Mouse (Mus musculus): ENCODE results near the gene Cyp1a2.

Cyp1a2 gene

GRCm38 (mm10) chr9:57671500-57671899 lies 12.0 kb downstream of the Cyp1a2 start:
- no peak for DNase-seq (ENCODE audit: low spot score in 2 of 2)

- DNase-seq (ENCODE audit: low spot score in 2 of 2) = no peak
Observed at GRCm38 (mm10) chr9:57671037-57671436, 12.5 kb downstream of the Cyp1a2 start.

DNA sequence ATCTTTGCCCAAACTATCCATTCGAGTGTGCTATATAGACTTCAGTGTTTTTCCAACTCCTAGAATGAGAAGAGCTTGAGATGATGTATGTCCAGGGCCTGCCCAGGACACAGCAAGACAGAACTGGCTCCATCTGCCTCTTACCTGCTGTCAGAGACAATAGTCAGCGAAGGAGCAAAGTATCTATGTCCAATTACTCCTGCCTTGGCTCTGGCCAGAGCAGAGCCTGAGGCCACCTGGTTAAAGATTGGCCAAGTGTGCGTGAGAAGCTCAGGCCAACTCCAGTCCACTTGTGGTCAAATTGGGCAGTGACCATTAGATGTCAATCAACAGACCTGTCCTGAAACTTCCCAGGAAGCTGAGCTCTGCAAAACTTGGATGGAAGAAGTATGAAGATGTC lies 13.9 kb downstream of the Cyp1a2 start:
- no peak for DNase-seq (ENCODE audit: low spot score in 2 of 2)

GRCm38 (mm10) chr9:57668277-57668676 lies 15.2 kb downstream of the Cyp1a2 start:
- no peak for DNase-seq (ENCODE audit: low spot score in 2 of 2)

DNA sequence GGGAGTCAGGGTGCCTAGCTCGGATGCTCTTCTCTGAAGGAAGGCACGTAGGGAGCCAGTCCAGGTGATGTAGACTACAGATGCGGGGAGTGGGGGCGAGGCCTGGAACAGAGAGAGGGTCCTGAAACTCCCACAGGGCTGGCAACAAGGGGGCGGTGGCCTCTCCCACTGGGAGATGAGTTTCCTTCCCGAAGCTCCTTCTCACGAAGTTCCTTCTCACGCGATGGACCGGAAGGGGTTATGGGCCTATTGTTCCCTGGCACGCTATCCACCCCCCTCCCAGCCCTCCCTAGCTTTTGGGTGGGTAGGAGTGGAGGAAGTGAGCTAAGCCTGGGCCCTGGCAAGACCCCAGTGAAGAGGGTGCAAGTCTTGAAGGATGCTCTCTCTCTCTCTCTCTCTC lies 15.7 kb downstream of the Cyp1a2 start:
- DNase-seq (ENCODE audit: low spot score in 2 of 2) = no peak

DNA sequence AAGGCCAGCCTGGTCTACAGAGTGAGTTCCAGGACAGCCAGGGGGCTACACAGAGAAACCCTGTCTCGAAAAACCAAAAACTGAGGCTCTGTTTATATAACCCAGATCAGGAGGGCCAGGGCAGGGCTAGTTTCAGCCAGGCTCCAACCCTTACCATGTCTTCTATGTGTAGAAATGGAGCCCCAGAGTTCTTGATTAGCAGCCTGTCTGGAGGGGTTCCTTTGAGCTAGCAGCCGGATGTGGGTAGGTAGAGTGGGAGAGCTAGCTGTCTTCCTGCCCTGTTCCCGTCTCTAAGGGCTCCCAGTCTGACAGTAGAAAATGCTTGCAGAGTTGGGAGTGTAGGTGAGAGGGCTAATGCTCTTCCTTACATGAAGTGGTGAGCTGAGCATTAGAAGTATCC lies 16.4 kb downstream of the Cyp1a2 start:
- DNase-seq (ENCODE audit: low spot score in 2 of 2) = no peak

GRCm38 (mm10) chr9:57666536-57666935 lies 17.0 kb downstream of the Cyp1a2 start:
- DNase-seq (ENCODE audit: low spot score in 2 of 2) = no peak

DNA sequence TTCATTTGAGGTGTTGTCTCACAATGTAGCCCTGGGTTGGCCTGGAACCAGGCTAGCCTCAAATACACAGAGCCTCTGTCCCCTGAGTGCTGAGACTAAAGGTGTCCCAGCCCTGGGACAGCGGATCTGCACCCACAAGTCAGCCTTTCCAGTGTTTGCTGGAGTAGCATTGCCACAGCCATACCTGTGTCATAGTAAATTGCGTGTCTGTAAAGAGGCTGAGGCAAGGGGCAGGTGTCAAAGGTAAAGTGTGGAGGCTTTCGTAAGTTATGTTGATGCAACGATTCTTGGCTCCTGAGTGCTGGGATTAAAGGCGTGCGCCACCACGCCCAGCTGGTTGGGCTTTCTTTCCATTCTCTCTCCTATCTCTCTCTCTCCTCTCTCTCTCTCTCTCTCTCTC lies 18.9 kb downstream of the Cyp1a2 start:
- DNase-seq (ENCODE audit: low spot score in 2 of 2) = no peak

- no peak for DNase-seq (ENCODE audit: low spot score in 2 of 2)
Observed at GRCm38 (mm10) chr9:57661552-57661951, 22.0 kb downstream of the Cyp1a2 start.

GRCm38 (mm10) chr9:57660501-57660900 lies 23.0 kb downstream of the Cyp1a2 start:
- peak in 1 of 2 experiments; percentile 63 for DNase-seq (ENCODE audit: low spot score in 2 of 2)

DNA sequence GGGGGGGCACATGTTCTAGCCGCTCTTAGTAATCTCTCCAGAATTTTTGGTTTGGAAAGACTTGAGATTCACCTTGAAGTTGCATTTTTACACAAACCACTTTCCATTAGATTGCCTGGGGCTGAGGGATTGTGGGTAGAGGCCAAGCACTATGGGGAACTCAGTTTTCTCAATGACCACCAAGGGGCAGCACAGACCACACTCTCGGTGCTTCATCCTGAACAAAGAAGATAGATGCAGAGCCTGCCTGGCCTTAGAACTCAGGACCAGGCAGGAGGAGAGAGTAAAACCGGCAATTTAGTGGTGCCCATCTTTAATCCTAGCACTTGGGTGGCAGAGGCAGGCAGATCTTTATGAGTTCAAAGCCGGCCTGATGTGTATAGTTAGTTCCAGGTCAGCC lies 23.7 kb downstream of the Cyp1a2 start:
- DNase-seq (ENCODE audit: low spot score in 2 of 2) = peak; percentile 68 to 83

DNA sequence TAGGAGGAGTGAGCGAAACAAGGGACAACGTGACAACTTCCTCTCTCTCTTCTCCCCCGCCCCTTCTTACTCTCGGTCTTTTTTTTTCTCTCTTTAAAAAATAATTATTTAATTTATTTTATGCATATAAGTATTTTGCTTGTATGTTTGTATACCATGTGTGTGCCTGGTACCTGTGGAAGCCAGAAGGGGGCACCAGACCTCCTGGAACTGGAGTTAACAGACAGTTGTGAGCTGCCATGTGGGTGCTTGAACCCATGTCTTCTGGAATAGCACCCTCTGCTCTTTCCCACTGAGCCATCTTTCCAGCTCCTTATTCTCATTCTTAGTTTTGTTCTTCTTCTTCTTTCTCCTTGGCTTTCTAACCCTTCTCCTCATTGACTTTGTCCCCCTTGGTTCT lies 24.5 kb downstream of the Cyp1a2 start:
- no peak for DNase-seq (ENCODE audit: low spot score in 2 of 2)

GRCm38 (mm10) chr9:57657843-57658242 lies 25.7 kb downstream of the Cyp1a2 start:
- no peak for DNase-seq (ENCODE audit: low spot score in 2 of 2)

- no peak for DNase-seq (ENCODE audit: low spot score in 2 of 2)
Observed at GRCm38 (mm10) chr9:57656631-57657350, 26.7 kb downstream of the Cyp1a2 start.

- peak; percentile 94 to 99 for DNase-seq (ENCODE audit: low spot score in 2 of 2)
Observed at GRCm38 (mm10) chr9:57655749-57656148, 27.8 kb downstream of the Cyp1a2 start.

DNA sequence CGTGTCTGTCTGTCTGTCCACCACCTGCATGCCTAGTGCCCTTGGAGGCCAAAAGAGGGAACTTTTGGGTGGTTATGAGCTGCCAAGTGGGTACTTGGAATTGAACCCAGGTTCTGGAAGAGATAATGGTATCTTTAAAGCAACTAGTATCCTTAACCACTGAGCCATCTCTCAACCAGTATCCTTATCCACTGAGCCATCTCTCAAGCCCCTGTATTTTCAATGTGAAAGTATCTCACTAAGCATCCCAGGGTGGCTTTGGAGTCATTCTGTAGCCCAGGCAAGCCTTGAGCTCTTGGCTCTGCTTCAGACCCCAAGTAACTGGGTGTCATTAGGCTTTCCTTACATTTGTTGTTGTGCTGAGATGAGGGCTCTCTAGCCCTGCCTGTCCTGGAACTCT lies 28.5 kb downstream of the Cyp1a2 start:
- no peak for DNase-seq (ENCODE audit: low spot score in 2 of 2)

DNA sequence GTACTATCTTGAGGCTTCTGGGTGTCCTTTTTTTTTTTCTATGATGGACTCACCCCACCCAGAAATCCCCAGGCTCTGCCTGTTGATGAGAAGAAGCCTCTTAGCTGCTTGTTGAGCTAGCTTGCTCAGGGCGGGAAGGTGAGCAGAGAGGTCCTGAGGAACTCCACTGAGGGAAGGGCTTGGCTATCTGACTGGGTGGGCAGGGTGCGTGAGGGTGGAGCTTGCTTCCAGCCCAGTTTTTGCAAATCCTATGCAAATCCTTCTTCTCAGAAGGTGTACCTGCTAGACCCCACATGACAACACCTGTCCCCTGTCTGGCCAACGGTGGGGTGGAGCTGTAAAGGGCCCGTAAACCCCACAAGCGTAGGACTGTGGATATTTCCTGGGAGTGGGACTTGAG lies 30.2 kb downstream of the Cyp1a2 start, which contains the start of gene Csk:
Csk (minus strand) TSS at position 349 of the 400 bp plus-strand sequence.
- no peak for DNase-seq (ENCODE audit: low spot score in 2 of 2)

- no peak for DNase-seq (ENCODE audit: low spot score in 2 of 2)
Observed at GRCm38 (mm10) chr9:57652855-57653254, 30.6 kb downstream of the Cyp1a2 start.

- DNase-seq (ENCODE audit: low spot score in 2 of 2) = no peak
Observed at GRCm38 (mm10) chr9:57652351-57652750, 31.2 kb downstream of the Cyp1a2 start.

DNA sequence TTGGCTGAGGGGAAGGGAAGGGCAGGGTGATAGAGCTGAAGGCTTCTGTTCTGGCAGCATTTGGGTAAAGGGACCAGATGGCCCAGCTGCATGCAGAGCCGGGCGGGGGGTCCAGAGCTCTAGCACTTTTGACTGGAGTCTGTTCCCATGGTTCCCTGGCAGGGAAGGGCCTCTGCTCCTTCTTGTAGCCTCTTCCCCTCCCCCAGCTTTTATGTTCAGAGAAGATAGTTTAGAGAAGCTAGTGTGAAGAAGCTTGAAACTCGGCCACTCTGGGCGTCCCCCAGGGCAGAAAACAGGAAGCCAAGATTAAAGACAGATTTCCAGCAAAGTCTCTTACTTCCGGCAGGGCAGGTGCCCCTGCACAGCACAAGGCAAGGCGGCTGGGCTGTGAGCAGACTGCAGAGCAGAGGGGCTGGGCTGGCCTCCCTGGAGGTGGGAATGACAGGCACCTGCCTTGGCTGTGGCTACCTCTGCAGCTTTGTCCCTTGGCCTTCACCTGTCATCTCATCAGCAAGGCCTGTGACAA lies 32.7 kb downstream of the Cyp1a2 start:
- DNase-seq (ENCODE audit: low spot score in 2 of 2) = peak; percentile 52 to 79

DNA sequence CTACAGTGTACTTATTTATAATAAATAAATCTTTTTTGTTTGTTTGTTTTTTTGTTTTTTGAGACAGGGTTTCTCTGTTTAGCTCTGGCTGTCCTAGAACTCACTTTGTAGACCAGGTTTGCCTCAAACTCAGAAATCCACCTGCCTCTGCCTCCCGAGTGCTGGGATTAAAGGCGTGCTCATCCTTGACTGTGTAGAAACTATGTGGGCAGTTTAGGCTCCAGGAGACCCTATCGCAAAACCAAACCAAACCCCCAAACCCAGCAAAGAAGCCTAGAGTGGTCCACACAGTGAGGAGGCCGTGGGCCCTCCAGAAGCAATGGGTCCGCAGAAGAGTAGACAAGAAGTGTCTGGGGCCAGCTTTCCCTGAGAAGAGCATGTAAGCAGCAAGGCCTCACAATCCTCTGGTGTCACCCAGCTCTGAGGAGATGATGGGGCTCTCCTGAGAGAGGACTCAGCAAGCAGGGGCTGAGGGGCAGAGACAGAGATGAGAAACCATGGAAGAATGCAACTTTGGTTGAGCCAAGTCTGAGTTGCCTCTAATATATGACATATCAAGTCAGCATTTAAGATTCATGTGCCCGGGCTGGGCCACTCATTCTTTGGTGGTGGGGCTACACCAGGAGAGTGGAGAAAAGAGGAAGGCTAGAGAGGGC lies 33.2 kb downstream of the Cyp1a2 start:
- DNase-seq (ENCODE audit: low spot score in 2 of 2) = no peak

- no peak for DNase-seq (ENCODE audit: low spot score in 2 of 2)
Observed at GRCm38 (mm10) chr9:57647286-57648108, 36.0 kb downstream of the Cyp1a2 start.

All from spleen, postnatal 4 days (tissue).